Mouse (Mus musculus) liver, adult 2 months (tissue): Measurements from ENCODE around the gene Tekt1.

Experiments used
- CTCF ChIP-seq: fragments of 200-500 bp; IDR thresholded peaks from 2 replicates; pipeline ENCODE4 v1.5.1; 2011; ENCODE audit warnings: low read depth, low read length, control low read depth
- POLR2A ChIP-seq: fragments of 200-500 bp; IDR thresholded peaks from 2 replicates; pipeline ENCODE4 v1.6.1; 2011; ENCODE audit warnings: low read length, control low read depth; ENCODE audit not compliant: insufficient read depth; ENCODE audit errors: extremely low read depth

DNA sequence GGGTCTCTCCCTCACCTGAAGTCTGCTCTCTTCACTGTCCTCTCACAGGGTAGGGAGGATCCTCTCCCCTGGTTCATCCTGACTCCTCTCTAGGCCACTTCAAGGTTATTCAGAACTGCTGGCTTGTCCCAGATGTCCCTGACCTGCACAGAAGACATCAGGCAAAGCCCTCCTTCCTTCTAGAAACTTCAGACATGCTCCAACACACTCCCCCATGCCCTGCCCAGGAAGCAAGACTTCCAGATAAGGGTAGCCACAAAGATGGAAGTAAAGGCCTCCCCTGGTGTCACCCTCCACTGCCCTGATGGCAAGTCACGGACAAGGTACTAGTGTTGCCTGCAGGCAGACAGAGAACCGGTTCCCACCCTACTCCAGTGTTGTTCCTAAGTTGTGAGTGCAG, 32.5 kb upstream of the Tekt1 start:
- TF ChIP-seq CTCF, result no peak
- no peak for TF ChIP-seq POLR2A
